Mouse (Mus musculus) spleen, adult 2 months (tissue): ENCODE results near the gene Stat2.

Source experiments
- CTCF ChIP-seq: fragments of 200-500 bp; IDR thresholded peaks from 2 replicates; pipeline ENCODE4 v1.5.1; 2011; ENCODE audit warnings: mild to moderate bottlenecking, inconsistent platforms; ENCODE audit not compliant: insufficient read depth, insufficient read length, insufficient replicate concordance; ENCODE audit errors: extremely low read depth
- POLR2A ChIP-seq: fragments of 200-500 bp; IDR thresholded peaks from 2 replicates; pipeline ENCODE4 v1.6.1; 2011; ENCODE audit warnings: low read depth, low read length, inconsistent platforms

DNA sequence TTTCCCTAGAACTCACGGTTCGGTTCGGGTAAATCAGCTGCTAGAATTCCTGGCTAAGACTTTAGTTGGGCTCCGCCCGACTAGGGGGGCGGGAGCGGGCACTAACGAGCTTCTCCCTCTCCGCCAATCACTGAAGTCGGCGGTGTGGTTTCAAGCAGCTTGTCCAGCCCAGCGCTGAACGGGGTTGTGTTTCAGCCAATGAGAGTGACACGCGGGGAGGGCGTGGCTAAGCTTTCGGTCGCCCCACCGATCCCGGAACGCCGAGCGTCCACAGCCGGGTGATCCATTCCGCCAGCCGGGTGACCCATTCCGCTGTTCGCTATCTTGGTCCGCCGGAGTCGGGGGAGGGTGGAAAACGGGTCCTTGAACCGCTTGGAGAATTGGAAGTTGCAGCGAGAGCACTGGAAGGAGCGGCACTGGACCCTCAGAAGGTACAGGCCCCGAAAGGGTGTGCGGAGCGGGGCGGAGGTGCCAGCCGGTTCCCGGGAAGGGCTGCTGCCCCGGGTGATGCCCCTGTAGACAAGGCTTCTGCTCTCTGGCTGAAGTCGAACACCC is at the start of gene Stat2:
- TF ChIP-seq CTCF, result no peak
- TF ChIP-seq POLR2A, result peak; percentile 73
